Mouse (Mus musculus): Measurements from ENCODE around the gene Erg. TPM values are rescaled to one million over a fixed set of nuclear protein-coding genes. Genes with fewer than 3 reads are reported as not detected.

Gene Erg
- total RNA-seq, 2 experiments from 2014 or later = 8.1 to 9.1 TPM

DNA sequence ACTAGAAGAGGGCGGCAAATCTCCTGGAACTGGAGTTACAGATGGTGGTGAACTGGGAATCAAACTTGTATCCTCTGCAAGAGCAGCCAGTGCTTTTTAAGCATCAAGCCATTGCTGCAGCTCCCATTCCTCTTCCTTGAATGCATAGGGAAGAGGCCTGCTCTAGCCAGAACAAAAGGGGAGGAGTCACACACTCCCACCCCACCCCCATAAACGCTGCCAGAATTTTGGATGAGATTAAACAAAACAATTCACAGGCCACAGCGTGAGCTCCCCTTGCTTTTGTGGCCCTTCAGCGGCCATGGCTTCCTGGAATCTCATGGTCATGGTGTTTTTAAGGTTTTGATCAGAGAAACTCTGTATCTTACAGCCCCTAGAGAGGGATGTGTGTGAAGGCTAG is 15.4 kb upstream of the Erg start:
- intact Hi-C loops (cut with DNase I) = no loop called here
- H3K4me3 ChIP-seq = no peak overlapping the region
- no peak overlapping the region for H3K27ac ChIP-seq
- TF ChIP-seq CTCF (IDR thresholded peaks at IDR 0.05) = no peak
- no peak for DNase-seq

DNA sequence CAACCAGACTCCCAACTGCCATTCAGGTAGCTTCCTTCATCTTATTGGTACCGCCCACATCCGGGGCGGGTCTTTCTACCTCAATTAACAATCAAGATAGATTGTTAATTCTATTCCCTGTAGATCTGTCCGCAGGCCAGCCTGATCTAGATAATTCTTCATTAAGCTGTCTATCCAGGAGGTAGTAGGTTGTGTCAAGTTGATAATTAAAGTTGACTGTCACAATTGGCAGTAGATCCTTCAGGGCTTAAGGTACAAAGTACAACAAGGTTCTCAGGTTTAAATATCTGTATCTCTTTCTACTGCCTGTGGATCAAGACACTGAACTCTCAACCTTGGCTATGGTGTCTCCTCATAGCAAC is 14.8 kb upstream of the Erg start:
- intact Hi-C loops (cut with DNase I) = no loop called here
- Histone ChIP-seq H3K27ac (no peak overlapping the region), H3K4me3 (no peak overlapping the region)
- DNase-seq = no peak
- TF ChIP-seq CTCF (IDR thresholded peaks at IDR 0.05) = no peak

- DNase-seq = no peak
- TF ChIP-seq CTCF (IDR thresholded peaks at IDR 0.05) = no peak
- no peak overlapping the region for H3K4me3 ChIP-seq
- H3K27ac ChIP-seq = no peak overlapping the region
- intact Hi-C loops (cut with DNase I) = no loop called here
Measured at GRCm38 (mm10) chr16:95600572-95601218, 14.3 kb upstream of the Erg start.

DNA sequence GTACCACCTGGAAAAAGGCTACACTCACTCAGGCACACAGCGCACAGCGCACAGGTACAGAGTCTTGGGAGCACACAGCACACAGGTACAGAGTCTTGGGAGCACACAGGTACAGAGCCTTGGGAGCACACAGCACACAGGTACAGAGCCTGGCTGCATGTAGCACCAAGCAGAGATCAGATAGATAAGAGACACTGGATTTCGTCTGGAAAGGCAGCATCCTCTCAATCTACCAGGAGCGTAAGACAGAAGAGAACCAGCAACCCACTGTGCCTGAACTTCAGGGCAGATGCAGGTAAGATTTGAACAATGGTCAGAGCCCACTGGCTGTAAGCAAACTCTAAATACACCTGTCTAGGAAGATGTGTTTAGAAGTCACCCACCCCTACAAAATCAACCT is 12.5 kb upstream of the Erg start:
- TF ChIP-seq CTCF (IDR thresholded peaks at IDR 0.05) = no peak
- Histone ChIP-seq H3K4me3 (no peak overlapping the region), H3K27ac (no peak overlapping the region)
- no peak for DNase-seq
- intact Hi-C loops (cut with DNase I) = no loop called here

GRCm38 (mm10) chr16:95597578-95597951 is 11.2 kb upstream of the Erg start:
- Histone ChIP-seq H3K27ac (no peak overlapping the region), H3K4me3 (no peak overlapping the region)
- no peak for DNase-seq
- intact Hi-C loops (cut with DNase I) = no loop called here
- no peak for TF ChIP-seq CTCF (IDR thresholded peaks at IDR 0.05)

- no peak for DNase-seq
- no peak overlapping the region for H3K27ac ChIP-seq
- intact Hi-C loops (cut with DNase I) = no loop called here
- TF ChIP-seq CTCF (IDR thresholded peaks at IDR 0.05) = no peak
- H3K4me3 ChIP-seq = no peak overlapping the region
Measured at GRCm38 (mm10) chr16:95596884-95597577, 10.6 kb upstream of the Erg start.

GRCm38 (mm10) chr16:95588849-95589248 is 2.5 kb upstream of the Erg start:
- H3K4me3 ChIP-seq = no peak overlapping the region
- no peak overlapping the region for H3K27ac ChIP-seq
- no peak for DNase-seq
- TF ChIP-seq CTCF (IDR thresholded peaks at IDR 0.05) = no peak
- intact Hi-C loops (cut with DNase I) = no loop called here

DNA sequence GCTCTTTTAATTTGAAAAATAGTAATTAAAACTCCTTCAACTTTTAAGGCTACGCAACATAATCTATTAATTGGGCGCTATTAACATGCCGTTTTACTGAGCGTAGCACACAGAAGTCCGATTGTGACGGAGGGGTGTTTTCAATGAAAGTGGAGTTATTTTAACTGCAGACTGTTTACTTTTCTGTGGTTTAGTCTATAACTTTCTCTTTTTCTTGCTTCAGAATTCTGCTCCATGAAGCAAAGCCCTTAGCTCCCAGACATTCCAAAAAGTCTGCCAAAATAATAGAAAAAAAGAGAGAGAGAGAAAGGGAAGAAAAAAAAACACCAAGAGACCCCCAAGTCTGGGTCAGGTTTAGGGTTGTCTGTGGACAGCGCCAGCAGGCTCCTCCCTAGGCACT is 333 bp upstream of the Erg start:
- H3K4me3 ChIP-seq = peak overlapping the region; percentile 62
- DNase-seq = no peak
- no peak overlapping the region for H3K27ac ChIP-seq
- no peak for TF ChIP-seq CTCF (IDR thresholded peaks at IDR 0.05)
- intact Hi-C loops (cut with DNase I) = no loop called here

DNA sequence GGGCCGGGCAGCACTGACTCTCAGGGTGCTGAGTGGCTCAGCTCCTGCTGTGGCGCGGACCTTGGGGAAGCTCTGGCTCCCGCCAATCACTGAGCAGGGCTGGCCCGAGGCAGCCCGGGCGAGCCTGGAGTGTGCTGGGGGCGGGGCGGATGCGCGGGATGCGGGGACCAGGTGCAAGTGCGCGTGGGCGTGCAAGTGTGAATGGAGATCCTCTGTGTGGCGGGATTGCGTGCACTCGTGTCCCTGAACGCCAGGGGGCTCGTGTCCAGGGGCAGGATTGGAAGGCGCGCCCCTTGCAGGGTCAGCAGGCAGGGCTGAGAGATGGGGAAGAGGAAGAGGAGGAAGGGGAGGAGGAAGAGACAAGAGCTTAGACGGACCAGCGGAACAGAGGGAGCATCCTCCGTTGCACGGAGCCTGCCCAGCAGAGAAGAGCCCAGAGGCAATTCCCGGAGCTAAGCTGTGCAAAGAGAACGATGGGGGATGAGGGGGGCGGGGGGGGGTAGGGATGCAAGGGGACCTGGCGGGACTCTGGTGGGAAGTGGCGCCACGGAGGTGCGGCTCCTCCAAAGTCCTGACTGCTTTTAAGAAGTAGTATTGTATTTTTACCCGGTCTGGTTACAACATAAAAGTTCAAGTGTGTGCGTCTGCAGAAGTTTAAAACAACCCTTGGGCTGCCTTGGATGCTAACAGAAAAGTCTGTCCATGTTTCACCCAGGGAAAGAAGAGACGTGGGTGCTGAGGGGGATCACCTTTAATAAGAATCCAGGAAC is 667 bp downstream of the Erg start:
- intact Hi-C loops (cut with DNase I) = no loop called here
- peak; percentile 48 for DNase-seq
- peak; percentile 22; the same call in 1 of the 2 replicates for TF ChIP-seq CTCF (IDR thresholded peaks at IDR 0.05)
- Histone ChIP-seq H3K27ac (no peak overlapping the region), H3K4me3 (peak overlapping the region; percentile 62)

DNA sequence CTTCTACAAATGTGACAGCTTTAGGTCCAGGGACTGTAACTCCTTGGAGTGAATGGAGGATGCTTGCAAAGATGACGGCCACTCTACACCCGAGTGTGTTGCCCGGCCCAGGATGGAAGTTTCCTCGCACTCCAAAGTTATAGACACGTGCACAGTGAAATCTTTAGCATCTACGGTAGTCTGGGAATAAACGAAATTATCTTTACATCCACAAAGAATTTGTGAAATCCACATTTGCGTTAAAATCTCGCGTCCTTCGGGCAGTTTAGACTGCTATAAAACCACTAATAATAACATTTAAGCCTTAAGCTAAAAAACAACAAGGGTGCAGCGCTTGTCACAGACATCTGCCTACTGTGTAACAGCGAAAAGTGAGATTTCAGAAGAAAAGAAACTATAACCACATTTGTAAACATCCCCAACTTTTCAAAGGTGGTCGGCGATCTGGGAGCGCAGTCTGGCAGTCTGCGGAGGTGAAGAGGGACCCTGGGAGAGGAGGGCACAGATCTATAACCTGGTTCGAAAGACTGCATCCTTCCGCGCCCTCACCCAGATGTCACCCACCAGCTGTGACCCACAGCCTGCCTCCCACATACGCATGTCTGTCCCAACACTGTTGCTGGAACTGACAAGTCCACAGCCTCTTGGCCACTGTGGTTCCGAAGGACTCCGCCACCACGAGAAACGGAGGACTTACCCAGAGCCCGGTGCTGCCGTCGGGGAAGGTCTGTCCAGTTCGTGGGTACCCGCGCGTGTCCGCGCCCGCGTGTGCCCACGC is 1.5 kb downstream of the Erg start:
- intact Hi-C loops (cut with DNase I) = no loop called here
- no peak for TF ChIP-seq CTCF (IDR thresholded peaks at IDR 0.05)
- DNase-seq = no peak
- H3K4me3 ChIP-seq = peak overlapping the region; percentile 62
- H3K27ac ChIP-seq = no peak overlapping the region

DNA sequence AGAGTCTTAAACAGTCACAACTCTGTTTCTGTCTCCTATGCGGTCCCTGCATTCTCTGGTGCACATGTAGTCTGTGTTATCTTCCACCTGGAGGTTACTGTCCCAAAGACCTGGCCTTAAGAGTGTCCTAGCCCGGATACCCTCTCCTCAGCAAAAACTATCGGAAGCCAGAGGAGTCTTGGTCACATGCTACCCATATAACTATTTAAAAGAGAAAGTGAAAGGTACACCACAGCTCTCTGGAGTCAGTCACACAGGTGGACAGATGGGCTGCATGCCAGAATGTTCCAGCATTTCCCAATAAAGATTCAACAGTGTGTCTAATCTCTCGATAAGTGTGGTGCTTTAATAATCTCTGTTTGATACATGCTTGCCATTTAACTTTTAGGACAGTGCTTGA is 7.1 kb downstream of the Erg start:
- TF ChIP-seq CTCF (IDR thresholded peaks at IDR 0.05) = no peak
- no peak overlapping the region for H3K27ac ChIP-seq
- no peak for DNase-seq
- intact Hi-C loops (cut with DNase I) = loop anchor here (10.0 kb wide), 1 partner anchor 234 kb away; no protein-coding TSS in a partner anchor
- H3K4me3 ChIP-seq = no peak overlapping the region

DNA sequence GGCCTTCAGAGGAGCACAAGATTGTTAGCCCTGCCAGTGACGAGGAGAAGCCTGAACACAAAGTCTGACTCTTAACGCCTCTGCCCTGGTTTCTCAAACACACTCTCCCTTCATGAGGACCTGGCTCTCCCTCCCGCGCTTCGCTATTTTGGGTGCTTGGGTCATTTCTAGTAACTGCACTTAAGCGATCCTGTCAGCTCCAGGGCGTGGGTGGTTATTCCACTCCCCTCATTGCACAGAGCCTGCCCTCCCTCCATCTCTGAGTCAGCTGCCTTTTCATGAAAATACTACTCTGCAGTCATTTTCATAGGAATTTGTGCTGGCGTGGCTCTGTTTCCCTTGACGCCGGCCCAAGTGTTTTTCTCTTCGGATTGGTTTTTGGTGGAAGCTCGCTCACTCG is 13.2 kb downstream of the Erg start:
- Histone ChIP-seq H3K27ac (peak overlapping the region; percentile 24; the same call in 1 of the 2 replicates), H3K4me3 (no peak overlapping the region)
- intact Hi-C loops (cut with DNase I) = loop anchor here (5.0 to 10.0 kb wide), 2 partner anchors 106 to 228 kb away; no protein-coding TSS in a partner anchor
- no peak for TF ChIP-seq CTCF (IDR thresholded peaks at IDR 0.05)
- DNase-seq = peak; percentile 19

Measured in gastrocnemius, adult 2 months (tissue).